Mouse (Mus musculus) megakaryocyte, embryonic 14.5 days (primary cell): Measurements from ENCODE around the gene Pon3.

ENCODE experiments used
- FLI1 ChIP-seq: IDR thresholded peaks from 2 replicates; pipeline ENCODE4 v1.6.1; 2012; ENCODE audit warnings: low read length, inconsistent platforms, mixed read lengths
- GATA1 ChIP-seq: IDR thresholded peaks from 3 replicates; pipeline ENCODE4 v1.6.1; 2012; ENCODE audit warnings: mixed read lengths, low read length, inconsistent platforms, borderline replicate concordance

- TF ChIP-seq GATA1 (no peak), FLI1 (no peak)
Measured at GRCm38 (mm10) chr6:5294659-5295449, 38.8 kb upstream of the Pon3 start.
